ENCODE assay signal across 19 mouse cellular contexts in the genomic region with DNA sequence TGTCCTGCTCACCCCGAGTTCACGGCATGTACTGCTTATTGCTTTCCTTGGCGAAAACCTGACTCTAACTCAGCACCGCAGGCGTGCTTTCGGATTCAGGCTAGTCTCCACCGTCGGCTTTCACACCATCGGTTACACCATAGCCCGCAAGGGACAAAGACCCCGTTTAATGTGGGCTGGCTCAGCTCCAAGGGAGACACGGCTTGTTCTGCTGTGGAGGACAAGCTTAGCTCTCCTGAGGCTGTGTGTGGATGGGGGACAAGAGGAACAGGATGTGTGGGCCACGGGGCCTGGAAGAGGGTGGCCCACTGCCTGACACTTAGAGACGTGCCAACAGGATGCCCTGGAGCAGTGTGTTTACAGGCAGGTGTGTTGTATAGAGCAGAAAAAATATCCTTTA. TPM values are rescaled to one million over a fixed set of nuclear protein-coding genes. Genes with fewer than 3 reads are reported as not detected.
DNase-seq lines count a peak whose midpoint lies in the region; ATAC-seq and TF ChIP-seq lines count a peak whose summit lies in the region.
"Had no signal": no experiment of that assay in that cellular context is flagged by ENCODE, and none has a peak within 500 bp of the region (broad histone marks: within the 10 kb centered on the region; RNA-seq: fewer than 3 reads in every experiment).

No protein-coding gene starts in this region.

- H3K9me3 ChIP-seq in forebrain, embryonic 14.5 days (replicated peaks; ENCODE audit: control insufficient read depth, low read length): no peaks in the 10 kb centered on the region
- H3K9me3 ChIP-seq in midbrain, embryonic 16.5 days (replicated peaks; ENCODE audit: control insufficient read depth, low read length, poor library complexity, severe bottlenecking): no peaks in the 10 kb centered on the region
- H3K9me3 ChIP-seq: heart, embryonic 15.5 days; limb, embryonic 10.5 days had no signal

- no peak overlapping the region for H3K4me2 ChIP-seq in forebrain, embryonic 14.5 days (ENCODE audit: low read length)
- no peak overlapping the region for H3K4me2 ChIP-seq in midbrain, embryonic 16.5 days (ENCODE audit: low read length)
- H3K4me2 ChIP-seq: heart, embryonic 15.5 days had no signal

- DNase-seq in layer of hippocampus, postnatal 10 days (ENCODE audit: low spot score in 2 of 2): peak; percentile 22 to 41
- no peak for DNase-seq in layer of hippocampus, adult 11-12 months (ENCODE audit: low spot score)
- peak; percentile 86 for DNase-seq in brain, embryonic 14.5 days (ENCODE audit: low read depth)
- DNase-seq in forebrain, embryonic 14.5 days (ENCODE audit: low spot score): peak; percentile 74
- DNase-seq in natural killer cell, adult 2 months (ENCODE audit: low spot score in 2 of 2): no peak
- no peak for DNase-seq in kidney, postnatal 4 days
- DNase-seq: cerebellum, adult 8-10 months; gastrocnemius, postnatal 25 days; heart, adult 2 months; kidney, adult 18-20 months; liver, postnatal 0 days; lung, postnatal 10 days; retina, postnatal 1 day had no signal

- no peak for TF ChIP-seq CTCF in brain, embryonic 14.5 days (IDR thresholded peaks at IDR 0.05; ENCODE audit: borderline replicate concordance, extremely low read depth, insufficient read depth, insufficient read length)

- peak overlapping the region; percentile 45 for H3K9ac ChIP-seq in forebrain, embryonic 14.5 days (ENCODE audit: low read length)
- H3K9ac ChIP-seq in midbrain, embryonic 16.5 days (ENCODE audit: low read depth, low read length): no peak overlapping the region
- H3K9ac ChIP-seq: heart, embryonic 15.5 days; liver, postnatal 0 days had no signal

- H3K4me1 ChIP-seq in forebrain, embryonic 14.5 days (ENCODE audit: control insufficient read depth, insufficient read depth, low read length): peaks cover 33% of the 10 kb centered on the region
- H3K4me1 ChIP-seq in midbrain, embryonic 16.5 days (ENCODE audit: control insufficient read depth, insufficient read depth, low read length): peaks cover 4% of the 10 kb centered on the region; the same call in 1 of the 2 replicates

- H3K4me3 ChIP-seq in forebrain, embryonic 14.5 days (ENCODE audit: low read depth, low read length): no peak overlapping the region
- H3K4me3 ChIP-seq in midbrain, embryonic 16.5 days (ENCODE audit: low read depth, low read length): no peak overlapping the region
- H3K4me3 ChIP-seq: heart, adult 2 months; heart, embryonic 15.5 days; left cerebral cortex, adult 2 months; limb, embryonic 10.5 days had no signal

- ATAC-seq in forebrain, embryonic 14.5 days: peak; percentile 69
- ATAC-seq in midbrain, embryonic 16.5 days: peak; percentile 69
- ATAC-seq: liver, postnatal 0 days had no signal

- H3K36me3 ChIP-seq in forebrain, embryonic 14.5 days (ENCODE audit: control insufficient read depth, insufficient read depth, low read length): peaks cover 33% of the 10 kb centered on the region
- H3K36me3 ChIP-seq in midbrain, embryonic 16.5 days (ENCODE audit: control insufficient read depth, insufficient read depth, low read length): peaks cover 6% of the 10 kb centered on the region; the same call in 1 of the 2 replicates
- H3K36me3 ChIP-seq: heart, embryonic 15.5 days had no signal

- H3K27ac ChIP-seq in forebrain, embryonic 14.5 days (ENCODE audit: low read depth, low read length): peak overlapping the region; percentile 48; the same call in 1 of the 2 replicates
- H3K27ac ChIP-seq in midbrain, embryonic 16.5 days (ENCODE audit: low read length): no peak overlapping the region
- H3K27ac ChIP-seq: heart, adult 2 months; heart, embryonic 15.5 days; kidney, postnatal 0 days; left cerebral cortex, adult 2 months; limb, embryonic 10.5 days; stomach, postnatal 0 days had no signal

- TF ChIP-seq POLR2A in brain, embryonic 14.5 days (IDR thresholded peaks at IDR 0.05; ENCODE audit: borderline replicate concordance, extremely low read depth, insufficient read depth, insufficient read length, poor library complexity, severe bottlenecking): no peak

- H3K27me3 ChIP-seq in forebrain, embryonic 14.5 days (replicated peaks; ENCODE audit: control insufficient read depth, insufficient read depth, low read length): no peaks in the 10 kb centered on the region
- H3K27me3 ChIP-seq in midbrain, embryonic 16.5 days (ENCODE audit: control insufficient read depth, insufficient read depth, low read depth, low read length): no peaks in the 10 kb centered on the region
- H3K27me3 ChIP-seq: heart, embryonic 15.5 days had no signal

- WGBS in forebrain, embryonic 14.5 days: 20% methylated on average over 14 of the region's 14 CpGs
- 57% methylated on average over 14 of the region's 14 CpGs for WGBS in midbrain, embryonic 16.5 days

RNA-seq across cellular contexts. Expression of a gene that starts 44.8 kb away (rescaled TPM):
- total RNA-seq in layer of hippocampus, postnatal 10 days (2021): 10 to 100 TPM; 96.9 to 98.5 TPM
- polyA plus RNA-seq in brain, embryonic 14.5 days (2012; rRNA removed): 138 and 144 TPM in 2 replicates
- 232 and 268 TPM in 2 replicates for polyA plus RNA-seq in forebrain, embryonic 14.5 days (2014; fragmentation: Nextera tagmentation; extraction: Ambion mirVana)
- 233 and 236 TPM in 2 replicates for polyA plus RNA-seq in midbrain, embryonic 16.5 days (2015; fragmentation: Nextera tagmentation; extraction: Ambion mirVana)

Comparison
In these comparisons a context has a peak if more than half of its experiments do, and no peak if none do; other contexts are left out.
1. DNase-seq: peak in layer of hippocampus, postnatal 10 days (2 of 2), brain, embryonic 14.5 days (single experiment) and forebrain, embryonic 14.5 days (single experiment); none in layer of hippocampus, adult 11-12 months (single experiment), natural killer cell, adult 2 months (0 of 2) and kidney, postnatal 4 days (0 of 2).